Mouse (Mus musculus): ENCODE results near the gene Rragc.

- TF ChIP-seq POLR2A (IDR thresholded peaks at IDR 0.05; ENCODE audit: borderline replicate concordance, control insufficient read depth, low read depth, low read length) = no peak
- TF ChIP-seq CTCF (IDR thresholded peaks at IDR 0.05; ENCODE audit: control insufficient read depth, insufficient read depth, low read length) = no peak
These were observed 17.1 kb downstream of the Rragc start for GRCm38 (mm10) chr4:123934306-123934705.

Measured in bone marrow, adult 2 months (tissue).